In genomic region chr17:46074398-46075115, GRCm38 (mm10) we compare ENCODE assay signal across 9 mouse cellular contexts. TPM values are rescaled to one million over a fixed set of nuclear protein-coding genes. Genes with fewer than 3 reads are reported as not detected.
DNase-seq lines count a peak whose midpoint lies in the region; ATAC-seq and TF ChIP-seq lines count a peak whose summit lies in the region.
"Had no signal": no experiment of that assay in that cellular context is flagged by ENCODE, and none has a peak within 500 bp of the region (broad histone marks: within the 10 kb centered on the region; RNA-seq: fewer than 3 reads in every experiment).

No protein-coding gene starts in this region.

- H3K27ac ChIP-seq in heart, embryonic 15.5 days = no peak overlapping the region
- no peak overlapping the region for H3K27ac ChIP-seq in thymus, adult 2 months (ENCODE audit: control insufficient read depth, insufficient read depth, low read length)
- H3K27ac ChIP-seq in limb, embryonic 14.5 days (replicated peaks; ENCODE audit: low read depth, low read length) = peak overlapping the region; percentile 52
- H3K27ac ChIP-seq in forebrain, embryonic 11.5 days (ENCODE audit: low read depth, low read length) = no peak overlapping the region
- H3K27ac ChIP-seq: neural tube, embryonic 13.5 days had no signal

- H3K9me3 ChIP-seq in heart, embryonic 15.5 days (replicated peaks) = no peaks in the 10 kb centered on the region
- peaks cover 4% of the 10 kb centered on the region; the same call in 1 of the 2 replicates for H3K9me3 ChIP-seq in limb, embryonic 14.5 days (ENCODE audit: control insufficient read depth, low read length)
- H3K9me3 ChIP-seq in forebrain, embryonic 11.5 days (ENCODE audit: control insufficient read depth, low read length) = no peaks in the 10 kb centered on the region; the same call in 1 of the 2 replicates
- H3K9me3 ChIP-seq: neural tube, embryonic 13.5 days had no signal

- H3K9ac ChIP-seq in heart, embryonic 15.5 days = no peak overlapping the region
- no peak overlapping the region for H3K9ac ChIP-seq in limb, embryonic 14.5 days (ENCODE audit: low read depth, low read length, severe bottlenecking)
- no peak overlapping the region for H3K9ac ChIP-seq in forebrain, embryonic 11.5 days (ENCODE audit: low read length)
- H3K9ac ChIP-seq: neural tube, embryonic 13.5 days had no signal

- no peak overlapping the region; the same call in 1 of the 2 replicates for H3K4me3 ChIP-seq in heart, embryonic 15.5 days
- 0 out of 2 replicates have a peak overlapping the region, but pooled peaks have one; percentile 28 for H3K4me3 ChIP-seq in thymus, adult 2 months (ENCODE audit: control insufficient read depth, insufficient read depth, low read length)
- peak overlapping the region; percentile 27 for H3K4me3 ChIP-seq in limb, embryonic 14.5 days (replicated peaks; ENCODE audit: low read length)
- no peak overlapping the region for H3K4me3 ChIP-seq in forebrain, embryonic 11.5 days (ENCODE audit: low read depth, low read length)
- H3K4me3 ChIP-seq: neural tube, embryonic 13.5 days had no signal

- TF ChIP-seq CTCF in thymus, adult 2 months (IDR thresholded peaks at IDR 0.05; ENCODE audit: borderline replicate concordance, control insufficient read depth, extremely low read depth, insufficient read depth, low read length, poor library complexity) = no peak

- WGBS in heart, embryonic 15.5 days = 55% methylated on average over 7 of the region's 7 CpGs
- WGBS in thymus, adult 2 months = 4% methylated on average over 7 of the region's 7 CpGs
- WGBS in limb, embryonic 14.5 days = 25% methylated on average over 7 of the region's 7 CpGs
- WGBS in forebrain, embryonic 11.5 days = 79% methylated on average over 7 of the region's 7 CpGs

- DNase-seq in heart, adult 8-10 months (ENCODE audit: low spot score) = no peak
- peak; percentile 28 for DNase-seq in thymus, adult 2 months
- DNase-seq in thymus, postnatal 36 days = no peak
- no peak for DNase-seq in limb, embryonic 14.5 days (ENCODE audit: low spot score)
- no peak for DNase-seq in gastrocnemius, postnatal 10 days
- DNase-seq in cerebellum, postnatal 25 days = no peak
- DNase-seq in forebrain, embryonic 11.5 days (ENCODE audit: low spot score) = no peak

- ATAC-seq in heart, embryonic 15.5 days (replicated peaks; ENCODE audit: insufficient number of reproducible peaks, insufficient read depth, low FRiP score, low read depth) = no peak
- no peak for ATAC-seq in limb, embryonic 14.5 days (ENCODE audit: low FRiP score, low read depth)
- no peak for ATAC-seq in forebrain, embryonic 11.5 days (replicated peaks; ENCODE audit: low FRiP score)

- no peaks in the 10 kb centered on the region for H3K36me3 ChIP-seq in heart, embryonic 15.5 days
- H3K36me3 ChIP-seq in thymus, adult 2 months (ENCODE audit: control insufficient read depth, insufficient read depth, low read length) = no peaks in the 10 kb centered on the region
- no peaks in the 10 kb centered on the region for H3K36me3 ChIP-seq in limb, embryonic 14.5 days (ENCODE audit: control insufficient read depth, insufficient read depth, low read length)
- no peaks in the 10 kb centered on the region for H3K36me3 ChIP-seq in forebrain, embryonic 11.5 days (ENCODE audit: control insufficient read depth, insufficient read depth, low read length)
- H3K36me3 ChIP-seq: neural tube, embryonic 13.5 days had no signal

- H3K27me3 ChIP-seq in heart, embryonic 15.5 days = no peaks in the 10 kb centered on the region
- no peaks in the 10 kb centered on the region for H3K27me3 ChIP-seq in thymus, adult 2 months (ENCODE audit: control insufficient read depth, insufficient read depth, low read length)
- no peaks in the 10 kb centered on the region for H3K27me3 ChIP-seq in limb, embryonic 14.5 days (ENCODE audit: control insufficient read depth, insufficient read depth, low read length)
- no peaks in the 10 kb centered on the region for H3K27me3 ChIP-seq in forebrain, embryonic 11.5 days (ENCODE audit: control insufficient read depth, insufficient read depth, low read length)
- H3K27me3 ChIP-seq: neural tube, embryonic 13.5 days had no signal

- H3K4me2 ChIP-seq in heart, embryonic 15.5 days = peak overlapping the region; percentile 58
- H3K4me2 ChIP-seq in limb, embryonic 14.5 days (replicated peaks; ENCODE audit: low read depth, low read length, severe bottlenecking) = peak overlapping the region; percentile 50
- no peak overlapping the region for H3K4me2 ChIP-seq in forebrain, embryonic 11.5 days (ENCODE audit: low read depth, low read length, severe bottlenecking)

- H3K4me1 ChIP-seq in heart, embryonic 15.5 days (replicated peaks) = peaks cover 17% of the 10 kb centered on the region
- H3K4me1 ChIP-seq in thymus, adult 2 months (replicated peaks; ENCODE audit: control insufficient read depth, insufficient read depth, low read length) = peaks cover 22% of the 10 kb centered on the region
- H3K4me1 ChIP-seq in limb, embryonic 14.5 days (ENCODE audit: control insufficient read depth, insufficient read depth, low read length) = peaks cover 17% of the 10 kb centered on the region
- no peaks in the 10 kb centered on the region for H3K4me1 ChIP-seq in forebrain, embryonic 11.5 days (replicated peaks; ENCODE audit: control insufficient read depth, insufficient read depth, low read length)

- no peak for TF ChIP-seq POLR2A in thymus, adult 2 months (IDR thresholded peaks at IDR 0.05; ENCODE audit: control insufficient read depth, extremely low read depth, insufficient read depth, low read length, poor library complexity)
- no peak for TF ChIP-seq POLR2A in limb, embryonic 14.5 days (IDR thresholded peaks at IDR 0.05; ENCODE audit: borderline replicate concordance, extremely low read depth, insufficient read depth, insufficient read length)

RNA-seq across cellular contexts. Expression of gene Mrps18a, which starts 36.2 kb away (rescaled TPM):
- 118 and 121 TPM in 2 replicates for polyA plus RNA-seq in heart, embryonic 15.5 days (2015; fragmentation: Nextera tagmentation; extraction: Ambion mirVana)
- 100 to 1,000 TPM; 144 to 157 (median 149) TPM for total RNA-seq in heart, adult 8-10 months (2022)
- 56.4 and 57.6 TPM in 2 replicates for polyA plus RNA-seq in thymus, adult 2 months (2012; rRNA removed)
- 63.3 and 92.3 TPM in 2 replicates for polyA plus RNA-seq in limb, embryonic 14.5 days (2012; rRNA removed)
- polyA plus RNA-seq in limb, embryonic 14.5 days (2014; fragmentation: Nextera tagmentation; extraction: Ambion mirVana) = 121 and 132 TPM in 2 replicates
- total RNA-seq in gastrocnemius, postnatal 10 days (2021) = 10 to 100 TPM; 62.6 to 63.8 TPM
- polyA plus RNA-seq in forebrain, embryonic 11.5 days (2014; fragmentation: Nextera tagmentation; extraction: Ambion mirVana) = 119 and 127 TPM in 2 replicates

RNA-seq across cellular contexts. Expression of gene Vegfa, which starts 42.4 kb away (rescaled TPM):
- polyA plus RNA-seq in heart, embryonic 15.5 days (2015; fragmentation: Nextera tagmentation; extraction: Ambion mirVana) = 6.0 and 7.4 TPM in 2 replicates
- 100 to 1,000 TPM; 195 to 267 (median 235) TPM for total RNA-seq in heart, adult 8-10 months (2022)
- polyA plus RNA-seq in thymus, adult 2 months (2012; rRNA removed) = 50.3 and 65.2 TPM in 2 replicates
- 306 and 353 TPM in 2 replicates for polyA plus RNA-seq in limb, embryonic 14.5 days (2012; rRNA removed)
- 5.3 and 6.0 TPM in 2 replicates for polyA plus RNA-seq in limb, embryonic 14.5 days (2014; fragmentation: Nextera tagmentation; extraction: Ambion mirVana)
- 100 to 1,000 TPM in 1 of 2 experiments, 10 to 100 TPM in 1; 73.8 to 125 TPM for total RNA-seq in gastrocnemius, postnatal 10 days (2021)
- polyA plus RNA-seq in forebrain, embryonic 11.5 days (2014; fragmentation: Nextera tagmentation; extraction: Ambion mirVana) = 2.9 and 3.3 TPM in 2 replicates

Comparison
In these comparisons a context has a peak if more than half of its experiments do, and no peak if none do; other contexts are left out.
1. H3K4me3 ChIP-seq: peak in thymus, adult 2 months (single experiment) and limb, embryonic 14.5 days (single experiment); none in heart, embryonic 15.5 days (single experiment) and forebrain, embryonic 11.5 days (single experiment).